Mouse (Mus musculus): Measurements from ENCODE around the gene Klhl21. TPM values are rescaled to one million over a fixed set of nuclear protein-coding genes. Genes with fewer than 3 reads are reported as not detected.
A peak's percentile ranks its signal among the peaks of the same experiment; 100 is the strongest.

The Klhl21 gene
- total and polyA plus RNA-seq, 3 experiments = 50.4 to 93.5 (median 69.9) TPM

DNA sequence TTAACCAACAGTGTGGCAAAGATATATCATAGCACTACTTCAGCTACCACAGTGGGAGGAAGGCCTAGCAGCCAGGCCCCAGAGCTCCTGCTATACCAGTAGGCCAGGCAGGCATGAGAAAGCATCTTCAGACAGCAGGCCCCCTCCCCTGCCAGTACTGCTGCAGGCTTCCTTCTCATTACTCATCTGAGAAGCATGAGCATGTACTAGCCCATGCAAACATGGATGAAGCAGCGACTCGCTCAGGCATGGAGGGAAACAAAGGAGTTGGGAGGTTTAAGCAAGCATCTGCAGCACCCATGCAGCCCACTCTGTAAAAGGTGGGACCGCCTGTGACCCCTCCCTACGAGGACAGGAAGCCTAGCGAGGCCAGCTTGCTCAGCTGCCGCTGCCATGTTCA is 10.5 kb downstream of the Klhl21 start:
- Histone ChIP-seq H3K79me2 (replicated peaks; ENCODE audit: control insufficient read depth, insufficient read depth, low read length) (no peaks in the 10 kb centered on the region; the same call in 1 of the 2 replicates), H3K4me1 (ENCODE audit: control insufficient read depth, insufficient read depth, low read length) (no peaks in the 10 kb centered on the region; the same call in 1 of the 2 replicates), H3K27me3 (ENCODE audit: control insufficient read depth, insufficient read depth, low read length) (no peaks in the 10 kb centered on the region), H3K4me3 (no peak overlapping the region), H3K9ac (ENCODE audit: low read depth, low read length) (no peak overlapping the region), H3K27ac (no peak overlapping the region), H3K36me3 (ENCODE audit: control insufficient read depth, insufficient read depth, low read length) (no peaks in the 10 kb centered on the region)
- no peak for DNase-seq
- TF ChIP-seq EP300 (IDR thresholded peaks at IDR 0.05; ENCODE audit: insufficient read depth, low read depth, low read length) (no peak), POLR2A (IDR thresholded peaks at IDR 0.05; ENCODE audit: insufficient read depth, low read depth, low read length) (no peak), CTCF (IDR thresholded peaks at IDR 0.05) (no peak)
- intact Hi-C loops (cut with DNase I) = no loop called here
- 81% methylated on average over 6 of the region's 6 CpGs for WGBS

DNA sequence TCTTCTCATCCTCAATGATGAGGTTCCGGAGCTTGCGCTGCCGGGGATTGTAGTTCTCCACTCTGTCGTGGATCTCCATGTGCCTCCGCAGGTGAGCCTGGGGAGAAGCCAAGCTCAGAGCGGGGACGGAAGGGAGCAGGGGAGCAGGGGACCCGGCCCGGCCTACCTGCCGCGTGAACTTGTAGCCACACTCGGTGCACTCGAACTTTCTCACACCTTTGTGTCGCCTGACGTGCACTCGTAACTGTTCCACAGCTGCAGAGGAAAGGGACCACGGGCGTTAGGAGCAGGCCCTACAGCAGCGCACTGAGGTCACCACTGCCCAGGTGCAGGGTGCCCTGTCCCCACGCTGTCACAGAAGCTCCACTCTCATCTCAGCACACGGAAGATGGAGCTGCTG is 11.4 kb downstream of the Klhl21 start:
- DNase-seq = no peak
- whole genome bisulfite sequencing = 90% methylated on average over 21 of the region's 21 CpGs
- no peaks in the 10 kb centered on the region for H3K27me3 ChIP-seq (ENCODE audit: control insufficient read depth, insufficient read depth, low read length)
- no peak overlapping the region for H3K9ac ChIP-seq (ENCODE audit: low read depth, low read length)
- no peak overlapping the region for H3K27ac ChIP-seq
- TF ChIP-seq EP300 (IDR thresholded peaks at IDR 0.05; ENCODE audit: insufficient read depth, low read depth, low read length) = no peak
- no peak for TF ChIP-seq CTCF (IDR thresholded peaks at IDR 0.05)
- no peak for TF ChIP-seq POLR2A (IDR thresholded peaks at IDR 0.05; ENCODE audit: insufficient read depth, low read depth, low read length)
- no peak overlapping the region for H3K4me3 ChIP-seq
- H3K4me1 ChIP-seq (ENCODE audit: control insufficient read depth, insufficient read depth, low read length) = no peaks in the 10 kb centered on the region
- H3K79me2 ChIP-seq (replicated peaks; ENCODE audit: control insufficient read depth, insufficient read depth, low read length) = no peaks in the 10 kb centered on the region; the same call in 1 of the 2 replicates
- intact Hi-C loops (cut with DNase I) = loop anchor here (10.0 kb wide), 1 partner anchor 275 kb away; the partner anchor contains the start of genes Hes3 and Icmt
- no peaks in the 10 kb centered on the region for H3K36me3 ChIP-seq (ENCODE audit: control insufficient read depth, insufficient read depth, low read length)

DNA sequence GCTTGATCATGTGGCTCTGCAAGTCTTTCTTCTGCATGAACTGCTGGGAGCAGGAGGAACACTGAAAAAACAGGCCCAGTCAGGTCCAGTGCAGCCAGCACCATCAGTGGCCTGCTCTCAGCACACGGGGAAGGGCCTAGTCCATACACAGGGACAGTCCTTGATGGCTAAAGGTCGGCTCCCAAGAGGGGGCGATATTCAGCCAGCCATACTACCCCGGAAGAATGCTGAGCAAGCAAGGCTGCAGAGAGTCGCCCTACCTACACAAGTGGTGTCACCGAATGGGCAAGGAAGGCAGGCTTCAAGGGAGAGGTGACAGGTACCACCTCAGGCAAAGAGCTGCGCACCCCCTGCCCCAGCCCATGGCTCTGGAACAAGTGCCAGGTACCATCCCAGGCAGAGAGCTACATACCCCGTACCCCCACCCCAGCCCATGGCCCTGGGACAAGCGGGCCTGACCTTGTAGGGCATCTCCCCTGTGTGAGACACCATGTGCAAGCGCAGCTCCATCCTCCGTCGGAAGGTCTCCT is 13.0 kb downstream of the Klhl21 start:
- WGBS = 73% methylated on average over 12 of the region's 12 CpGs
- Histone ChIP-seq H3K27ac (no peak overlapping the region), H3K9ac (ENCODE audit: low read depth, low read length) (no peak overlapping the region), H3K36me3 (ENCODE audit: control insufficient read depth, insufficient read depth, low read length) (no peaks in the 10 kb centered on the region), H3K4me1 (ENCODE audit: control insufficient read depth, insufficient read depth, low read length) (peaks cover 6% of the 10 kb centered on the region), H3K79me2 (replicated peaks; ENCODE audit: control insufficient read depth, insufficient read depth, low read length) (no peaks in the 10 kb centered on the region; the same call in 1 of the 2 replicates), H3K27me3 (ENCODE audit: control insufficient read depth, insufficient read depth, low read length) (no peaks in the 10 kb centered on the region), H3K4me3 (no peak overlapping the region)
- DNase-seq = no peak
- no peak for TF ChIP-seq POLR2A (IDR thresholded peaks at IDR 0.05; ENCODE audit: insufficient read depth, low read depth, low read length)
- TF ChIP-seq CTCF (IDR thresholded peaks at IDR 0.05) = 0 out of 2 replicates have a peak, but pooled peaks have one; percentile 8
- no peak for TF ChIP-seq EP300 (IDR thresholded peaks at IDR 0.05; ENCODE audit: insufficient read depth, low read depth, low read length)
- intact Hi-C loops (cut with DNase I) = loop anchor here (10.0 kb wide), 1 partner anchor 273 kb away; the partner anchor contains the start of genes Hes3 and Icmt

DNA sequence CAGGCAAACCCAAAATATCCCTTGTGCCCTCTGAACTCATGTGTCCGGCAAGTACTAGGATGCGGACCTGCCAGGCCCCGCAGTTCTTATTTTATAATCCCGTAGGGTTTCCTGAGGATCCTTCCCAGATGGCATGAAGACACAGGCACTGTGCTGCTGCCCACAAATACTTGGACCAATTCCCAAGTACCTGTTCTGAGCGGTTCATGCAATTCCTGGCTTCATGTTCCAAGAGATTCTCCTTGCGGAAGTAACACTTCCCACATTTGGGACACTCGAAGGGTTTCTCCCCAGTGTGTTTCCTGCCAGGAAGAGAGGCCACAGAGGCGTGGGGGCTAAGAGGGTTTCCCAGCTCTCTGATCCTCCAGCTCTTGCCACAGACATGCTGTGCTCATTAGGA is 13.9 kb downstream of the Klhl21 start:
- H3K36me3 ChIP-seq (ENCODE audit: control insufficient read depth, insufficient read depth, low read length) = no peaks in the 10 kb centered on the region
- TF ChIP-seq POLR2A (IDR thresholded peaks at IDR 0.05; ENCODE audit: insufficient read depth, low read depth, low read length) = no peak
- TF ChIP-seq EP300 (IDR thresholded peaks at IDR 0.05; ENCODE audit: insufficient read depth, low read depth, low read length) = no peak
- TF ChIP-seq CTCF (IDR thresholded peaks at IDR 0.05) = no peak
- peaks cover 9% of the 10 kb centered on the region for H3K4me1 ChIP-seq (ENCODE audit: control insufficient read depth, insufficient read depth, low read length)
- H3K9ac ChIP-seq (ENCODE audit: low read depth, low read length) = no peak overlapping the region
- no peak overlapping the region for H3K27ac ChIP-seq
- H3K27me3 ChIP-seq (ENCODE audit: control insufficient read depth, insufficient read depth, low read length) = no peaks in the 10 kb centered on the region
- intact Hi-C loops (cut with DNase I) = loop anchor here (10.0 kb wide), 1 partner anchor 272 kb away; the partner anchor contains the start of genes Hes3 and Icmt
- no peaks in the 10 kb centered on the region; the same call in 1 of the 2 replicates for H3K79me2 ChIP-seq (replicated peaks; ENCODE audit: control insufficient read depth, insufficient read depth, low read length)
- 53% methylated on average over 8 of the region's 8 CpGs for WGBS
- H3K4me3 ChIP-seq = no peak overlapping the region
- DNase-seq = no peak

DNA sequence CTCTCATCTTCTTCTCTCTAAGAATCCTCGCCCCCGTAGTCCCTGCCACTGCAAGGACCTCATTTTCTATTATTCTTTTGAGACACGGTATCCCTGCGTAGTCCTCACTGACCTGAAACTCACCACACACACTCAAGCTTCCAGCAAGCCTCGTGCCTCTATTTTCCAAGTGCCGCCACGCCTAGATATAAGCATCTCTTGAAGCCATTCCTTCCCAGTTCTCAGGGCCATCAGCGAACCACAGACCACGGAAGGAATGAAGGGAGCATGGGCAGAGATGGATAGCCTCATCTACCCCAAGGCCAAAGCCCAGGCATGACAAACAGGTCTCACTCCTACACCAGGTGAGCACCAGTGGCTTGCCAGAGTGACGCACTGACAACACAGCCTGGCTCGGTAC is 15.9 kb downstream of the Klhl21 start:
- H3K4me1 ChIP-seq (ENCODE audit: control insufficient read depth, insufficient read depth, low read length) = peaks cover 11% of the 10 kb centered on the region
- DNase-seq = no peak
- no peaks in the 10 kb centered on the region for H3K36me3 ChIP-seq (ENCODE audit: control insufficient read depth, insufficient read depth, low read length)
- no peak for TF ChIP-seq POLR2A (IDR thresholded peaks at IDR 0.05; ENCODE audit: insufficient read depth, low read depth, low read length)
- no peak for TF ChIP-seq CTCF (IDR thresholded peaks at IDR 0.05)
- H3K4me3 ChIP-seq = no peak overlapping the region
- no peaks in the 10 kb centered on the region; the same call in 1 of the 2 replicates for H3K79me2 ChIP-seq (replicated peaks; ENCODE audit: control insufficient read depth, insufficient read depth, low read length)
- intact Hi-C loops (cut with DNase I) = loop anchor here (10.0 kb wide), 1 partner anchor 270 kb away; the partner anchor contains the start of genes Hes3 and Icmt
- no peak overlapping the region for H3K9ac ChIP-seq (ENCODE audit: low read depth, low read length)
- no peak overlapping the region for H3K27ac ChIP-seq
- WGBS = 89% methylated on average over 11 of the region's 11 CpGs
- no peaks in the 10 kb centered on the region for H3K27me3 ChIP-seq (ENCODE audit: control insufficient read depth, insufficient read depth, low read length)

DNA sequence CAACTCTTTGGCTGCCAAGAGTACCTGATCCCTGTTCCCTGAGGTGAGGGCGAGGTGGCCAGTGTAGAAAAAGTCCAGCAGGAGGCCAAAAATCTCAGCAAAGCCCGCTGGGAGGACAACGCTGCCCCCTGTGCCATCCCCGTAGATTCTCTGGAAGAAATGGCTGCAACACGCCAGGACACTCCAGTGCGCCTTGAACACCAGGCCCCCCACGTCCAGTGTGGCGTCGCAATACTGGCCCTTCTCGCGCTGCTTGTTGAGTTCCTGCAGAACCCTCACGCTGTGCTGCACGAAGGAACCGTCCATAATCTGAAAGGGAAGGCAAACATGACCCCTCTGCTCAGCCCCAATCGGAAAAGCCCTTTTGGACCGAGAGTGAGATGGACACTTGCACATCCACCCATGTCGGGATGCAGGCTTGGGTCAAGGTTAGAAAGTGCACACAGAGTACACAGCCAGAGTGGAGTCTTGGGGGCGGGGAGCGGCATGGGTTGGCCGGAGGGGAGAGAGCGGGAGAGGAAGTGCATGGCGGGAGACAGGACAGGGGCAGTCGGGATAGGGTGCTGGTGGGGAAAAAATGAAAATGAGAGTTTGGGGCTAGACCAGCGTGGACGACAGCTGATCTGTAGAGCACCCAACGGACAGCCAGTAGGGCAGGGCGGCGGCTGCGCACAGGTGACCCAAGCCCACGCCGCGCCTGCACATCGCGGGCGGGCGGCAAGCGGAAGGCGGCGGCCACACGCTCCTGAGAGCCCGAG is 18.3 kb downstream of the Klhl21 start:
- peak overlapping the region; percentile 79 for H3K27ac ChIP-seq
- H3K79me2 ChIP-seq (replicated peaks; ENCODE audit: control insufficient read depth, insufficient read depth, low read length) = no peaks in the 10 kb centered on the region
- no peaks in the 10 kb centered on the region for H3K36me3 ChIP-seq (ENCODE audit: control insufficient read depth, insufficient read depth, low read length)
- peak overlapping the region; percentile 89 for H3K9ac ChIP-seq (ENCODE audit: low read depth, low read length)
- 3% methylated on average over 39 of the region's 41 CpGs for WGBS
- no peak for DNase-seq
- intact Hi-C loops (cut with DNase I) = loop anchor here (1.0 to 10.0 kb wide), 4 partner anchors 17 to 268 kb away; partner anchors contain the start of genes Hes3 and Icmt
- no peaks in the 10 kb centered on the region for H3K27me3 ChIP-seq (ENCODE audit: control insufficient read depth, insufficient read depth, low read length)
- peak overlapping the region; percentile 78 for H3K4me3 ChIP-seq
- peaks cover 11% of the 10 kb centered on the region for H3K4me1 ChIP-seq (ENCODE audit: control insufficient read depth, insufficient read depth, low read length)
- TF ChIP-seq CTCF (IDR thresholded peaks at IDR 0.05) (no peak), EP300 (IDR thresholded peaks at IDR 0.05; ENCODE audit: insufficient read depth, low read depth, low read length) (no peak), POLR2A (IDR thresholded peaks at IDR 0.05; ENCODE audit: insufficient read depth, low read depth, low read length) (no peak)
